Mouse (Mus musculus) left cerebral cortex, postnatal 10 days (tissue): ENCODE measurements around the gene Fam83e. TPM values are rescaled to one million over a fixed set of nuclear protein-coding genes. Genes with fewer than 3 reads are reported as not detected.

Experiments
- DNase-seq, 2 experiments: peaks; one replicate each; pipeline ENCODE4 v3.0.0; 2021 to 2022; ENCODE audit warnings: low spot score in 2 of 2, mixed read lengths in 1 of 2; ENCODE audit errors: extremely low spot score in 1 of 2
- intact Hi-C: fragments of 180-260 bp; cut with DNase I; formaldehyde crosslinking; loops from one replicate; pipeline ENCODE4 v1.15.1; 2025
- total RNA-seq, 2 experiments: library from RNA; stranded (reverse); gene quantifications; 2 replicates each; pipeline ENCODE4 v1.2.3; 2021

Fam83e gene
- total RNA-seq, 2 experiments from 2014 or later = 0.26 to 0.39 TPM

DNA sequence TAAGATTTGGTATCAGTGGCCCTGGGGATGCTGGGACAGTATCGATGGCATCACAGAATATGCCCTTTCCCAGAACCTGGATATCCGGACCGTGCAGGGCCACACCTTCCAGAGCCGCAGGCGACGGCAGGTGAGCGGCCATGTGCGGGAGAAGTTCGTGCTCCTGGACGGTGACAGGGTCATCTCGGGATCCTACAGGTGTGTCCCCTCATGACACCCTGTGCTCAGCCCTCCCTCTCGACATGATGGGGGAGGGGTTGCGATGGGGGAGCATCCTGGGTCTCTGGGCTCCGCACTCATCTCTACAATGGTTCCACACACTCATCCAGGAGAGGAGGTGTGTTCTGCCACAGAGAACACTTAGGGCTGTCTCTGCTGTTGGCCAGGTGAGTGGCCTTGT is 2.8 kb downstream of the Fam83e start:
- no peak for DNase-seq
- intact Hi-C loops = no loop called here

DNA sequence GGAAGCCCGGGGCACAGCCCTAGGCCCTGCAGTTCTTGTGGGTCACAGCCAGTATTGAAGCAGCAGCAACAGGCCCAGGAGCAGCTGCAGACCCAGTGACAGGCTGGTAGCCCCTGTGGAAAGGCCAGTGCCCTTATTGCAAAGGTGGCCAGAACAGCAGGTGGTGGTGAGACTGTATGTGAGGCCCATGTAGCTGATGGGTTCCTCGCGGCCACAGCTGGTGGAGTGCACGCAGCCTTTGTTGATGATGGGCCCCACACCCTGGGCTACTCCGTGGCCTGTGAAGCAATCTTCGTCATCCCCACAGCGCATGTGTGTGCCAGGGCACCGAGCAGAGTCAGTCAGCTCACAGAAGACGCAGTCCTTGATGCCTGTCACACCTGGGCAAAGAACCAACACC is 4.1 kb downstream of the Fam83e start:
- intact Hi-C loops = no loop called here

DNA sequence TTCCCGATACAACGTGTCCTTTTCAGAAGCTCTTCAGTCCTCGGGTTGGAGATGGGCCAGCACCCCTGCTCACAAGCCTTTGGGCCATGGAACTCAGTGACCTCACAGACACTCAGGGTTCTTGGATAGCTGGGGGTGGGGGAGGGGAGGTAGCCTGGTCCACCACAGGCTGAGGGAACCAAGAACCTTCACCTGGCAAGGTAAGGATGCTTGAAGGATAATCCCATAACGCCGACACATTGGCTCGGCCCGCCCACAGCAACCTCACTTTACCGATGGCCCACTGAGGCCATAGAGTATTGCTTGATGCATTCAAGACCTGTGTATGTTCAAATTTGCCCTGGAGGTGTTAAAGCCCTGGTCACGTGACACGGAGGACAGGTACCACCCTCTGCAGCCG is 4.7 kb downstream of the Fam83e start, which contains the start of gene Spaca4:
Gene Spaca4 (minus strand): TSS at position 101 of the 400 bp plus-strand sequence.
- intact Hi-C loops = no loop called here
- DNase-seq = no peak

More for the DNA sequence above, 4.1 kb downstream of the Fam83e start:
- DNase-seq = no peak

DNA sequence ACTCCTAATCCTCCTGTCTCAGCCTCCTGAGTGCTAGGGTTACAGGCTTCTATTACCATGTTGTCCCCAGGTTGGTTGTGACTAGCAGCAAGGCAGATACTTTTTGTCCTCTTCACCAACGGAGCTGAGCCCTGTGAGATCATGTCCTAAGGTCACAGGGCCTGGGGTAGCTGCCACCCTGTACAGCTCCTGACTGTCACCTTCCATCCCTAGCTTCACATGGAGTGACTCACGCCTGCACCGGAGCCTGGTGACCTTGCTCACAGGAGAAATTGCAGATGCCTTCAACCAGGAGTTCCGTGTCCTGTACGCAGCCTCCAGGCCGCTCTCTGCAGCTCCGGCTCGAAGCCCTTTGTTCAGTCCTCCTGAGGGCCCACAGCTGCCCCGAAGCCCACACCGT is 5.4 kb downstream of the Fam83e start:
- no peak for DNase-seq
- intact Hi-C loops = no loop called here

DNA sequence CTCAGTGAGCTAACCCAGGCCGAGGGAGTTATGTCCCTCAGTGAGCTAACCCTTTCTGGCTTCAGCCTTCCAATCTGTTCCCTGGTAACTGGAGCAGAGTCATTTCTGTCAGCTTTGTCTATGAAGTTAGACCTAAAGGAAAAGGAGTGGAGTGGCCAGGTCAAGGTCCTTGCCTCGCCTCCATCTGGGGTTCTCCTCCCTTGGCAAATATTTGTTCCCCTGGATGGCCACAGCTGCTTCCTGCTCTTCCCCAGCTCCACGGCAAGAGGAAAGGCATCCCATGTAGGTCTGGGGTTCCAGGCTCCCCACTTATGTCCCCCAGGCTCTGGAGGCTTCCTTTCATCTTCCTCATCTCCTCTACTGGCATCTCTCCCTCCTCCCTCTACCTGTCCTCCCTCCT is 6.6 kb downstream of the Fam83e start:
- no peak for DNase-seq
- intact Hi-C loops = no loop called here

DNA sequence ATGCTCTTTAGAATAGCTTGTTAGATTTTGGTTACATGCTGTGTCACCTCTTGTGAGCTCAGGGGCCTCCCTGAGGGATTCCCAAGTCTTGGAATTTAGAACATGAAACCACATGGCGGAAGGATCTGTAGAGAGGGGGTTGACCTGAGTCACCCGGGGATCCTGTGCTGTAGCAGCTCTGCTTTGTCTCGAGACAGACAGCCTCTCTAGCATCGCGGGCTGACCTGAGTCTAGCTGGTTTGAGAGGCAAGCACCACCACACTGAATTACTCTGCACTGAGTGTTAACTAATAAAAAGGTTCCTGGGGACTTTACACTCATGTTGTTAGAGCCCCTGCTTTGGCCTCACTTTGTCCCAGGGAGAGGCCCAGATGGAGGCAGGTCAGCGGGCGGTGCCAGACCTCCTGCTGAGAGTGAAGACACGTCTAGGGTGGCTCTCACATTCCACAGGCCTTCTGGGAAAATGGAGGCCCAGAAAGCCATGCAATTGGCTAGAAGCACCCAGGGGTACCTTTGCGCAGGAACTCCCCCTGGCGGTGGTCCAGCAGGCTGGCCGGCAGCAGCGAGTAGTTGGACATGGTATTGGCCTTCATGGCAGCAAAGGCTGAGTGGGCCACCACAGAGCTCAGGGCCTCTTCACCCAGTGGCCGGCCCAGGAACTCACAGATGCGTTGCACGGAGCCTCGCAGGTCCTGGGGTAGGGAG is 9.9 kb downstream of the Fam83e start:
- peak in 1 of 2 experiments; percentile 76 for DNase-seq
- intact Hi-C loops = no loop called here

DNA sequence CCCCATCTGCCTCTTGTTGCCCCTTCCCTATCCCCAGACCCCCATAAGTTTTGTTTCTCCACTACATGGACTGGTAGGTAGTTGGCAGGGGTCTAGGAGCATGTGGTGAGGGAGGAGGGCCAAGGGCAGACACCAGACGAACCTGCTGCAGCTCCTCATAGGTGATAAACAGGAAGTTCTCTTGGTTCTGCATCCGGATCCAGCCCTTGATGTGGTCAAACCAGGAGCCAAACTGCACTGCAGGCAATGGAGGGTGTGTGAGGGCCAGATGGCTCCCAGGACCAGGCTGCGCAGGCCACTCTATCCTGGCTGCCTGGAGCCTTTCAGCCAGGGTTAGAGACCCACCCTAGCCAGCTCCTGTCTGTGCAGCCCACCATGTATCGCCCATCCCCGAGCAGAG is 12.5 kb downstream of the Fam83e start:
- no peak for DNase-seq
- intact Hi-C loops = no loop called here

DNA sequence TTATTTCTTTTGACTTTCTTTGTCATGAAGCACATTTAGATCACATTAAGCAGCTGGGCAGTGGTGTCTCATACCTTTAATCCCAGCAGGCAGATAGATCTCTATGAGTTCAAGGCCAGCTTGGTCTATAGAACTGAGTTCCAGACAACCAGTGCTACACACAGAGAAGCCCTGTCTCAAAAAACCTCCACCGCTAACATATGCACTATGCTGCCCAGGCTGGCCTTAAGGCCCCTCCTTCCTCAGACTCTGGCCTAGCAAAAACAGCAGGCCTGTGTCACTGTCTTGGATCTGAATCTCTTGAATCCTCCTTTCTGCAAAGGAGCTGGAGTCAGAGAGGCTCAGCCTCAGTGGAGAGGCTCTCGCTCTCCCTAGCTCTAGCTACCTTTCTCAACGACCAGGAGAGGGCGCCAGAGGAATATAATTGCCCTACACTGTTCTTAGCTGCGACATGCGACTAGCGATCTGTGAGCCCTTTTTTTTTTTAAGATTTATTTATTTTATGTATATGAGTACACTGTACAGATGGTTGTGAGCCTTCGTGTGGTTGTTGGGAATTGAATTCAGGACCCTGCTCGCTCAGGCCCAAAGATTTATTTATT is 18.3 kb downstream of the Fam83e start:
- DNase-seq = peak; percentile 84 to 86
- intact Hi-C loops = loop anchor here (2.0 kb wide), 1 partner anchor 62 kb away; no protein-coding TSS in a partner anchor

DNA sequence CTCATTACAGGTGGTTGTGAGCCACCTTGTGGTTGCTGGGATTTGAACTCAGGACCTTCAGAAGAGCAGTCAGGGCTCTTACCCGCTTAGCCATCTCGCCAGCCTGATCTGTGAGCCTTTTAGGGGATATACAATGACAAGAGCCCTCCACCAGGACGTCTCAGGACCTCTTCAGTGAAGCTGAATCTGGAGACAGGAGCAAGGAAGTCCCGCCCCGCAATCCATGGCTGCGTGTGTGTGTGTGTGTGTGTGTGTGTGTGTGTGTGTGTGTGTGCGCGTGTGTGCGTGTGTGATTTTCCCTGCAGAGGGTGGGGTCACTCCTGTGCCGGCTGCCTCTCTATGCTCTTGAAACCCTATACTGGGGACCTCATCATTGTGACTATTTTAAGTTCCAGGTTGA is 18.8 kb downstream of the Fam83e start:
- DNase-seq = no peak
- intact Hi-C loops = loop anchor here (2.0 to 5.0 kb wide), 3 partner anchors 42 to 197 kb away; partner anchors contain the start of genes Lmtk3 and Sult2b1

DNA sequence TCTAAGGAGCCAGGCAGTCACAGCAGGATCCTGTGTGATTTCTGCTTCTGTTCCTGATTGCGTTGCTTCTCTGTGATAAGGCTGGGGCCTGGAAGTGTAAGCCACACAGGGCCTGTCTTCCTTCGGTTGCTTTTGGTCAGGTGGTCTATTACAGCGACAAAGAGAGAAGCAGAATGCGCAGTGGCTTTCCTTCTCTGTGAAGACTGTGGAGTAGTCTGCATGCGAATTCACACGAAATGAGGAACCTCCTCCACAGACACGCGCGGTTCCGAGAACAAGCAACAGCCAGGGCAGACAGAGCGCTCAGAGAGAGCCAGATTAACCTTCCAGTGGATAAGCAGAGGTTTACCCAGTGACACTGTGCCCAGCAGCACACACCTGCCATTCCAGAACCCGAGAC is 20.3 kb downstream of the Fam83e start:
- no peak for DNase-seq
- intact Hi-C loops = loop anchor here (5.0 kb wide), 2 partner anchors 41 to 196 kb away; partner anchors contain the start of genes Lmtk3 and Sult2b1

DNA sequence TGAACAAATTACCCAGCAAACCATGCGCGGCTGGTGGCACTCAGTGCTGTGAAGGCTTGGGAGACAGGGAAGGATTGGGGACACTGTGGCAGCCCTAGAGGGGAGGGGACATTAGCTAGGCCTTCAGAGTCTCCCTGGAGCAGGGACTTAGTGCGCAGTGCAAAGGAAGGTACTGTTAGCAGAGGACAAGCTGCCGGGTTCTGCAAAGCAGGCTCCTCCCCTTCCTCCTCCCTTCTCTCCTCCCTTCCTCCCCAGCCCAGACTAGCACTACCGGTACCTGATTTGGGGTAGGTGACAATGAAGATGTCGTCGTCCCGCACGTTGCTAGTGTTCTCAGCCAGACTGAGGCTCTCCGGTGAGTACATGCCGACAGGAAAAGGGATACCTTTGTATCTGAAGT is 20.8 kb downstream of the Fam83e start:
- intact Hi-C loops = loop anchor here (5.0 kb wide), 2 partner anchors 41 to 196 kb away; partner anchors contain the start of genes Lmtk3 and Sult2b1
- no peak for DNase-seq

DNA sequence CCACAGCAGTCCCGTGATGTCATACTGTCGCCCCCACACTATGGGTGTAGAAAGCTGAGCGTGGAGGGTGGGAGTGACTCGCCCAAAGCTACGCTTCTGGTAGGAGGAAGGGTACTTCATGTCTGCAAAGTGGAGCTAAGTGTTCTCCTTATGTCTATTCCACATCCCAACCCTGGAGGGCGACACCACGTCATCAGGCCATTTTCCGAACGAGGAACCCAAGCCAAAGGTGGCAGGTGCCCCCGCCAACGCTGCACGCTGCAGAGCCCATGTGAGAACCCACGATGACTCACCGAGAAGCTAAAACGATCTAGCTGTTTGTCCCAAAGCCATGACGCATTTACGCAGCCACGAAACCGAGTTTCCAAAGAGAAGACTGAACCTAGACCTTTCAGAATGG is 21.3 kb downstream of the Fam83e start:
- intact Hi-C loops = loop anchor here (5.0 kb wide), 2 partner anchors 40 to 195 kb away; partner anchors contain the start of genes Lmtk3 and Sult2b1
- DNase-seq = peak in 1 of 2 experiments; percentile 70

DNA sequence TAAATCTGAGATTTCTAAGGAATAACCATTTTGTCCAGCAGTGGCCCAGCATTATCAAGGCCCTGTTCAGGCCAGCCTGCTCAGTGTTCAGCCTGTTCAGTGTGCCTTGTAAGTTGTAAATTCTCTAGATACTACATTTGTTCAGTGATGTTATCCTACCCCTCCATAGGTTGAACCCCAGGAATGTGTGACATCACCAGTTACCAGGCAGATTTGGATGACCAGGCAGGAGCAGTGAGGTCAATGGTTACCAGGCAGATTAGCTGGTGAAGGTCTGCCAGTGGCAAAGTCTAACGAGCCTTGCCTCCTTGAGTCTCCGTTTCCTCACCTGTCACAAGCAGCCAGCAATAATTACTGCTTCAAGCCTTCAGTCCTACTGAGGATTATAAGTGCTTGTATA is 23.4 kb downstream of the Fam83e start:
- intact Hi-C loops = loop anchor here (5.0 kb wide), 2 partner anchors 38 to 193 kb away; partner anchors contain the start of genes Lmtk3 and Sult2b1
- peak in 1 of 2 experiments; percentile 91 for DNase-seq

DNA sequence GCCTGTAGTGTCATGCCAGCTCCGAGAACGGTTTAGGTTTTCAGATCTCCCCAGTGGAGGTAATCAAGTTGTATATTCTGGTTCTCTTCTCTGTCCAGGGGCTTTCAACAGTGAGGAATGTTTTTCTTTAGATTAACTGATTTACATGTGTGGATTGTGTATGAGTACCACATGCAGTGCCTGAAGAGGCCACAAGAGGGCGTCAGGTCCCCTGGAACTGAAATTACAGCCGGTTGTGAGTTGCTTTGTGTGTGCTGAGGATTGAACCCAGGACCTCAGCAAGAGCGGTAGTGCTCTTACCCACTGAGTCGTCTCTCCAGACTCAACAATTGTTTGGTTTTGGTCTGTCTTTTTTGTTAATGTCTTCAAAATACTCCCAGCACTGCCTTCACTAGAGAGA is 25.5 kb downstream of the Fam83e start:
- no peak for DNase-seq
- intact Hi-C loops = loop anchor here (5.0 kb wide), 1 partner anchor 261 kb away; no protein-coding TSS in a partner anchor

DNA sequence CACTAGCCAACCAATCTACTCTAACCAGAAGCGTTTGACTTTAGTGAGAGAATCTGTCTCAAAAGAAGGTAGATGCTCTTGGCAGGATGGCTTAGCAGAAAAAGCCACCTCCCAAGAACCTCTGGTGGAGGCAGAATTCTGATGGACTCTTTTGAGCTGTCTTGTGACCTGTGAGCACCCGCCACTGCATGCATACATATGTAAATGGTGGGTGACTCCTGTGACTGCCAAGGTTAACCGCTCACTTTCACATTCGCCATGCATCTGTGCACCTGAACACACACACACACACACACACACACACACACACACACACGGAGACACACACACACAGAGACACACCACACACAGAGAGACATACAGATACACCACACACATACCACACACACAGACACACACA is 26.4 kb downstream of the Fam83e start:
- DNase-seq = no peak
- intact Hi-C loops = loop anchor here (5.0 kb wide), 1 partner anchor 260 kb away; no protein-coding TSS in a partner anchor

DNA sequence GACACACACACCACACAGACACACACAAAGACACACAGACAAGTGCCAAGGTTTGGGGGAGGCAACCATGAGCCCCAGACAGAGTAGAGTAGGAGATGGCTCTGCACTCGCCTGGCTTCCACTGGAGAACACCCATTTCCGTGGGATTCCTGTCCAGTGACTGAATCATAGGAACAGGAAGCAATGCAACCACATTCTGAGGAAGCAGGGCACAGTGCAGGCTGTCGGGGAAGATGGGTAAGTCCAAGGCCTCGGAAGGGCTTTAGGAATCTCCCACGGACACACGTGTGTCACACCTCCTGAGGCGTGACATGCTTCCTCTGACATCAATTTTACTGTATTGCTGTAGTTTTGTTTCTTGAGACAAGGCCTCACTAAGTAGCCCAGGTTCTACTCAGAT is 27.1 kb downstream of the Fam83e start:
- intact Hi-C loops = loop anchor here (5.0 kb wide), 1 partner anchor 259 kb away; no protein-coding TSS in a partner anchor
- DNase-seq = no peak

DNA sequence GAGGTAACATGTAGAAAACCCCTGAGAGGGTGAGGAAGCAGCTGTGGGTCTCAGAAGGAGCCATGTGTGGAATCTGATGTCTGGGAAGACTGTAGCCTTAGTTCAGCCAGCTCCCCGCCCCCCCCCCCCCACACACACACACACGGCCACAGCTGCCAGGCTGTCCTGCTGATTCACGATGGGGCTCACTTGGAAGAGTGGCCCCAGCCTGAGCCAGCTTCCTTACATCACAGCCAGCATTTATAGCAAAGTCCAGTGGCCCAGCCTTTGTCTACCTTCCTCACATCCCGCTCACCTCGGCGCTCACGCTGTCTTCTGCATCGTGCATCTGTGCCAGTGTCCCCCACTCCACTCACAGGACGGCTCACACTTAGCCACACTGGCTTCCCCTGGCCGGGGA is 28.4 kb downstream of the Fam83e start:
- no peak for DNase-seq
- intact Hi-C loops = loop anchor here (5.0 kb wide), 1 partner anchor 258 kb away; no protein-coding TSS in a partner anchor

DNA sequence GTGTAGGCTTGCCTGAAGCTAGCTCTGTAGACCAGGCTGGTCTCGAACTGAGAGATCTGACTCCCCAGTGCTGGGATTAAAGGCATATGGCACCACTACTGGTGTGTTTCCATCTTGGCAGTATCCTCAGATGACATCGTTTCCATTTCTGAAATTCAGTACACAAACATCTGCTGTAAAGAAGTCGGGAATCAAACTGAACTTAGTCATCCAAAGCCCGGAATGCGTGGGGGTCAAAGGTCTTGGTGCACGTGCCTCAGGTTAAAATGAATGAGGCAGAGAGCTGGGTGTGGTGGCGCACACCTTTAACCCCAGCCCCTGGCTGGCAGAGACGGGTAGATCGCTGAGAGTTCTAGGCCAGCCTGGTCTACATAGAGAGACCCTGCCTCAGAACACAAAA is 29.1 kb downstream of the Fam83e start:
- intact Hi-C loops = no loop called here

DNA sequence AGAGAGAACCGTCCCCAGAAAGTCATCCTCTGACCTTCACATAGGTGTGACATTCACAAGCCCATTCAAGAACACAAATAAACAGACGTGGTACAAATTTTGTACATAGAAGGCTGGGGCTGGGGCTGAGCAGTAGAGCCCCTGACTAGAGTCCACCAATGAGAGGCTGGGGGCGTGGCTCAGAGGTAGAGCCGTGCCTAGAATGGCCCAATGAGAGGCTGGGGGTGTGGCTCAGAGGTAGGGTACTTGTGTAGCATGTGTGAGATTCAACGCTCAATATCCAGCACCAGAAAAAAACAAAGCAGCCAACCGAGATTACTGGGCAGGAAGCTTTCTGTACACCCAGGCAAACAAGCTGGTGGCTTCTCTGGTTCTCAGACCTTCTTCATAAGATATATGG is 34.7 kb downstream of the Fam83e start:
- DNase-seq = no peak
- intact Hi-C loops = no loop called here

More for the DNA sequence above, 29.1 kb downstream of the Fam83e start:
- no peak for DNase-seq

DNA sequence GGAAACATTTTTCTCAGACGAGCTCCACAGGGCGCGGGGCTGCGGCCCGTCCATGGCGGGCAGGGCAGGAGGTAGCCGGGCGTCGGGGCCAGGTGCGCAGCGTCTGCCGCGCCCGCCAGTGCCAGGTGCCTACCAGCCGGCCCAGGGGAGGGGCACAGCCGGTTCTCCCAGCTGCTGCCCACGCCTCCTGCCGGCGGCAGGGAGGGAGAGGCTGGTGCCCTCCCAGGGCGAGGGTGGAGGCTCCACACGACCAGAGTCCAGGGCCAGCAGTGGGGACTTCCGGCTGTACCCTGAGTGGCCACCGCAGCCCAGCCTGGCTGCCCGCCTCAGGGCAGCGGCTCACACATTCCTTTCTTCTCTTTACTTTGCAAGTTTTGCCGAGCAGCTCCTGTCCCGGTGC is 38.4 kb downstream of the Fam83e start:
- intact Hi-C loops = no loop called here
- DNase-seq = no peak
